Mouse (Mus musculus): ENCODE measurements around the gene Nectin4.
"Not testable (repeated sequence)": the region's sequence is repeated elsewhere in the genome, so short reads cannot be mapped to it uniquely, and the experiment has no call there.

The Nectin4 gene

DNA sequence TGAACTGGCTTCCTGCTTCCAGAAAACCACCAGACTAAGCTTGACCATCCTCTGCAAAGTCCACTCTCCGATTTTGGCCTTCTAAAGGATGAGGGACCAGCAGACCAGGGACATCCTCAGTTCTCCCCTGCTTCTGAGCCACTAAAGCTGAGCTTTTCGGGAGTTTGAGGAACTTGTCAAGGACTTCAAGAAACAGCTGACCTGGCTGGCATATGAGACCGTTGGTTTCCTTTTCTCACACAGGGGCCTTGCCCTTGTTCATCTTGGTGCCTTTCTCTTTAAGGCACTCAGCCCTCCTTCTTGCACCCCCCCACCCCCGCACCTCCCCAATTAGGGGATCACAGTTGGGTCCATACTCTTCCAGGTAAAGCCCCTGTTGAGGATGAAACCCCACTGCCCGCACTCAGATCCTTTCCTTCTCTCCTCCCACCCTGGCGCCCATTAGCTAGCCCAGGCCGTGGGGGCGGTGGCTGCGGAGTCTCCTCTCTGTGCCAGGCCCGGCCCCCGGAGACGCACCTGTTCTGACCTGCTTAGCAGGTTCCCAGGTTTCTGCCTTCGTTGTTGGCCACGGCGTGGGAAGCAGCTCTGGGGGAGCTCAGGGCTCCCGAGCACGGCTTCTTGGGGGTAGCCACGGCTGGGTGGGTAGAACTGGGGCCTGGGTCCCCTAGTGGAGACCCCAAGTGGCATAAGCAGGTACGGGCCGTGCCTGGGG, at the start of gene Nectin4:
Gene Nectin4, plus strand, starts transcription at position 255 of the 712 bp plus-strand sequence.
- peak; percentile 55 to 73 for DNase-seq

- no peak for DNase-seq
These were observed 49.7 kb upstream of the Nectin4 start for GRCm38 (mm10) chr1:171320151-171320550.

DNA sequence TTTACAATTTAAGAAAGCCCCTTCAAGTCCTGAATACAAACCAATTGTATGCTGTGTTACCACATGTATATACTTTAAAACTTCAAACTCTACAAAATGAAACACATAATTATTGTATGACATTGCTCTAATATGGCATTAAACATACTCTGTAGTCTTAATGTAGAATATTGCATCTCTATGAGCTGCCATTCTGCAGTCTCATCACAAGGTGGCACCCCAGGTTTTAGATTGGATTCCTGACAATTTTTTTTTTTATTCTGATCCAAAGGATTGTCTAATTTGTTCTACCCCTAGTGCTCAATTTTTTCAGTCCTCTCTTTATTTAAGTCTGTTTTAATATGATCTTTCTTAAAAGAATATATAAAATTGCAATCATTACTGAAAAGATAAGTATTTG, 48.5 kb upstream of the Nectin4 start:
- DNase-seq = peak in 1 of 2 experiments; percentile 27

GRCm38 (mm10) chr1:171322012-171322411, 47.9 kb upstream of the Nectin4 start:
- DNase-seq = peak; percentile 22 to 27

DNA sequence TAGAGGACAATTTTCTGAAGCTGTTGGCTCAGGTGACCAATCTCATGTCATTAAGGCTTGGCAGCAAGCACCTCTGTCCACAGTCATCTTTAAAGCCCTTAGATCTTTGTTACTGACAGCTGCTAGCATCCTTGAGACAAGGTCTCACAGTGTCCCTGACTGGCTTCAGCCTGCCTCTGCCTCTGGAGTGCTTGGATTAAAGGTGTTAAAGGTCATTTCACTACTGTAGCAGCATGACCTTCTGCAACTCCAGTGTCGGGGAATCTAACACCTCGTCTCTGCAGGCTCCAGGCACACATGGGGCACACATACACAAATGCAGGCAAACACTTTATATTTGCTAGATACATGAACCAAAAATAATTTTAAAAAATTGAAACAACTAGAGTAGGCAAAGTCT, 44.3 kb upstream of the Nectin4 start:
- DNase-seq = no peak

- not testable (repeated sequence) for DNase-seq
These were observed 43.3 kb upstream of the Nectin4 start for GRCm38 (mm10) chr1:171326588-171326987.

GRCm38 (mm10) chr1:171328244-171328643, 41.7 kb upstream of the Nectin4 start:
- peak in 1 of 2 experiments; percentile 21 for DNase-seq

DNA sequence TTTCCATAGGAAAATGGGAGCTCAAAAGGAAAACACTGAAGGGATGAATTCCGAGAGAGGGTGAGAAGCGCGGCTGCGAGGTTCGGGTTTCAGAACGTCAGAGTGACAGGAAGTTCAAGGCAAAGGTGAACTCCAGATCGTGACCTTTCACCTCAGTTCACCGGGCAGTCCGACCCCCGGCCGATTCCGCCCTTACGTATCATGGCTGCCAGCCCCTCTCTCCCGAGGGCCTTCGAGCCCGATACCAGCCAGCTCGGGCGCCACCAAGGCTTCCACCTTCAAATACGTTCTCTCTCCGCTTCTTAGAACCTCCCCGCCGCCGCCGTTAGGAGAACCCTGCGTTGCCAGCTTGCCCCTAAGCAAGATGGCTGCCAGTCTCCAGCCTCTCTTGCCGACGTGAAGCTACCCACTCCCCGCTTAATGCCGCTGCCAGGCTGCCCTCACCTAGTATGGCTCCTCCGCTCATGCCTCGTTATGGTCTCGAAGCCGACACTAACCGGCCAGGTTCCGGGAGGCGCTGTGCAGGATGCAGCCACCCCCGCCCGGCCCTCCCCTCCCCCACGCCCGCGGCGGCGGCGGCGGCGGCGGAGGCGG, 41.0 kb upstream of the Nectin4 start, which contains the start of gene Dedd:
Gene Dedd, plus strand, starts transcription at position 307 of the 594 bp plus-strand sequence.
- peak; percentile 90 to 95 for DNase-seq

- peak; percentile 87 to 93 for DNase-seq
These were observed 40.3 kb upstream of the Nectin4 start for GRCm38 (mm10) chr1:171329433-171330215.

GRCm38 (mm10) chr1:171330216-171330560, 39.7 kb upstream of the Nectin4 start:
- DNase-seq = no peak

DNA sequence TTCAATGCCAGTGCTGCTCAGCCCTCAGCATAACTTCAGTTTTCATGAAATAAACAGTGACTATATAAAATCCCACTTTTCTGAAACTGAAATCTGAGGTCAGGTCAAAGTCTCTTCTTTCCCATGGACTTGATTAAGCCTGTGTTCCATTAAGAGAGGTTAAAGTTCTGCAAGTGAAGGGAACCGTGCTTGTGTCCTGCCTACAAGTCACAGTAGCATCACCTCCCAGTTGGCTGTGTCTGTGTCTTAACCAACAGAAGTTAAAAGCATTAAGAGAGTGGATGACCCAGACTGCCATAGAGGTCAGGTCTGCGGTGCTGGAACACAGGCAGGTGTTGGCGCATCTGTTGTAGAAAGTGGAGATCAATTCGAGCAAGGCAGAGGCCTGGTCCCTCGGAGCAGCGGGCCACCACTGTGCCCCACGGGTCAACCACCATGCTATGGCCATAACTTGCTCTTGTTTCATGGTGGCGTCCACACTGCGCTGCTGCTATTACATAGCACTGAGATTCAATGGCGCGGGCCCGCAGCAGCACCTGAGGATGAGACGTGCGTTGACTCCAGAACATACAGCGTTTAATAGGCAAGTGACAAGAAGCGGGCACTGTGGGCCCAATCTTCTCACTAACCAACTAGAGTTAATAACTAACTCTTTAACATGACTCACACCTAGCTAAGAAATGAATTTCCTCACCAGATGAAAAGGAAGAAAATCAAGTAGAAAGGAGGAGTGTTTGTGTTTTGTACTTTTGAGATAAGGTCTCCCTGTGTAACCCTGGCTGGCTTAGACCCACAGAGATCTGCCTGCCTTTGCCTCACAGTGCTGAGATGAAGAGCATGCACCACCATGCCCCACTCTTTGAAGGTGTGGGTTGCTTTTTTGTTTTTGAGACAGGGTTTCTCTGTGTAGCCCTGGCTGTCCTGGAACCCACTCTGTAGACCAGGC, 27.4 kb upstream of the Nectin4 start:
- DNase-seq = peak in 1 of 2 experiments; percentile 15

- DNase-seq = peak; percentile 55 to 74
These were observed 25.8 kb upstream of the Nectin4 start for GRCm38 (mm10) chr1:171343922-171344677.

DNA sequence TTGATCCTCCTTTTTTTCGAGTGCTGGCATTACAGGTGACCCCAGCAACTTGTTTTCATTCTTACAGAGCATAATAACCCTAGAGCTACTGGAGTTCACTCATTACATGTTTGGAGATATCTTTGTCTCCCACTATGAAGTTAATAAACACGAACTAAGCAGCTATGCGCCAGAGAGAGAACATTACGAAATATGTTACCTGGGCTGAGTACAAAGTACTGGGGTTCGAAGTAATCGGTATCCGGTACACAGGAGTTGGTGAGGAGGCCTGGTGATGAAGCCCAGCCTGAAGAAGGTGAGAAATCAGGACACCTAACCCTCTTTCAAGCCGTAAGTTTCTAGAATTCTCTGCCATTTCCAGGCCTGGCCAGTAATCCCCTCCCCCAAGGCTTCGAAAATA, 25.2 kb upstream of the Nectin4 start:
- no peak for DNase-seq

- DNase-seq = peak; percentile 95 to 96
These were observed 24.4 kb upstream of the Nectin4 start, which contains the start of the genes Nit1 and Pfdn2 for GRCm38 (mm10) chr1:171345225-171346094. TSS of gene Nit1 (minus strand) at chr1:171345646. TSS of gene Pfdn2 (plus strand) at chr1:171345670.

GRCm38 (mm10) chr1:171346095-171346450, 23.8 kb upstream of the Nectin4 start:
- no peak for DNase-seq

- DNase-seq = no peak
These were observed 21.2 kb upstream of the Nectin4 start for GRCm38 (mm10) chr1:171348665-171349064.

DNA sequence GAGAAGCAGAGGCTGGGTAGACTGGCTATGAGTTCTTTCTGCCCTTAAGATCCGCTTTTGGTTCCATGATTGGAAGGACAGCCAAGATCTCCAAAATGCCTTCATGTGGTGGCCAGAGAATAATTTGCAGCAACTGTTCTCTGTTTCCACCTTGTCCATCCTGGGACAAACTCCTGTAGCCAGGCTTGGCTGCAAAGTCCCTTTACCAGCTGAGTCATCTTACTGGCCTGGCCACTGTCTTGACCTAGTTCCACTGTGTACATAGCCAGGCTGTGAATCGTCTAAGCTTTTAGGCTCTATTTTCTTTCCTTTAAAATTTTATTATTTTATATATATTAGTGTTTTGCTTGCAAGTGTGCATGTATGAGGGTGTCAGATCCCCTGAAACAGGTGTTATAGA, 20.7 kb upstream of the Nectin4 start:
- DNase-seq = no peak

GRCm38 (mm10) chr1:171355812-171356340, 14.0 kb upstream of the Nectin4 start:
- DNase-seq = peak; percentile 55 to 67

DNA sequence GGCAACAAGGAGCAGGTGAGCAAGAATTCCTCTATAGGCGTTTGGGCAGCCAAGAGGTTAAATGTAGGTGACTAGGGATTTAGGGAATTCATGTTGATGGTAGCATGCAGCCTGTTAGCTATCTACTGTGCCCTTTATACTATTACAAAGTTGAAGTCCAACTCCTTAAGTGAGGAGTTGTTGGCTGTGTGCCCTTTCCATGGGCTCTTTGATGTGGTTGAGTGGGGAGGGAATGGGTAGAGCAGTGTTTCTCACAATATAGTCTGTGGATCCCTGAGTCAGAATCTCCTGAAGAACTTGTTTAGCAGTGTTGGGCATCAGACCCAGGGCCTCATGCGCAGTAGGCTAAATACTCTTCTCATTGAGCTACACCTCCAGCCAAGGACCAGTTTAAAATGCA, 13.1 kb upstream of the Nectin4 start:
- DNase-seq = no peak

GRCm38 (mm10) chr1:171358421-171358820, 11.5 kb upstream of the Nectin4 start:
- DNase-seq = peak in 1 of 2 experiments; percentile 49

Data from kidney, postnatal 4 days (tissue).